Mouse (Mus musculus) CD4-positive, CD25-positive, alpha-beta regulatory T cell, adult 2 months (primary cell): Measurements from ENCODE around the gene Prph2.

Experiments used
- DNase-seq: peaks from one replicate; pipeline ENCODE4 v3.0.0-alpha.2; 2012; ENCODE audit warnings: low read depth, low spot score

Prph2 gene

DNA sequence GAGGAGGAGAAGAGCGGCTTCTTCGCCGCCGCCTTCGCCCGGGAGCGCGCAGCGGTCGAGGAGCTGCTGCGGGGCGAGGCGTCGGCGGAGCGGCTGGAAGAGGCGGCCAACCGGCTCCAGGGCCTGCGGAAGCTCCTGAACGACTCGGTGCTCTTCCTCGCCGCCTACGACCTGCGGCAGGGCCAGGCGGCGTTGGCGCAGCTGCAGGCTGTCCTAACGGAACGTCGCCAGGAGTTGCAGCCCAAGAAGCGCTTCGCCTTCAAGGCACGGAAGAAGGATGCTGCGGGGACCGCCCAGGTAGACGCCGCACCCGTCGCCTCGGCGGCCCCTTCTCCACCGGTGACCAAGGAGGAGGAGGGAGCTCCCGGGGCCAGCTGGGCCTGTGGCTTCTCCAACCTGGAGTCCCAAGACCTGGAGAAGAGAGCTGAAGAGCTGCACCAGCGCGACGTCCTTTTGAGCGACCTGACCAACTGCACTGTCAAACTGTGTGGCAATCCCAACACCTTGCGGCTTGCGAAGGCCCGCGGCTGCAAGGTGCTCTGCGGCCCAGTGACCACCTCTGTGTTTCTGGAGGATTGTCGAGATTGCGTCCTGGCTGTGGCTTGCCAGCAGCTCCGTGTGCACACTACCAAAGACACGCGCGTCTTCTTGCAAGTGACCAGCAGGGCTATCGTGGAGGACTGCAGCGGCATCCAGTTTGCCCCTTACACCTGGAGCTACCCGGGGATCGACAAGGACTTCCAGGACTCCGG, 19.2 kb upstream of the Prph2 start:
- DNase-seq, result no peak

DNA sequence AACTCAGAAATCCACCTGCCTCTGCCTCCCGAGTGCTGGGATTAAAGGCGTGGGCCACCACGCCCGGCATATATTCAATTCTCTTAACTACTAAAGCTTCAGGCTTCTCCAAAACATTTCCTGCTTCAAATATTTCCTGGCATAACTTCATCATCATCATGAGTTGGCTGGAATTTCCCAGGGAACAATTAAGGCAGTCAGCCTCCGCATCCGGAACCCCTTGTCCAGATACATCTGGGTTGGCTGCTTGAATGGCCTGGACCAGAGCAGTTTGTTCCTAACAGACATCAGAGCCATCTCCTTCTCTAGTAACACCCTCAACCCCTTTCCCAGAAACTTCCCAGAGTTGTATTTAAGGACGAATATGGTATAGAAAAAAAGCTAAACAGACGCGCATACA, 14.8 kb upstream of the Prph2 start:
- DNase-seq, result no peak

GRCm38 (mm10) chr17:46897221-46897950, 12.9 kb upstream of the Prph2 start:
- DNase-seq, result no peak

GRCm38 (mm10) chr17:46900941-46901340, 9.3 kb upstream of the Prph2 start:
- DNase-seq, result no peak

GRCm38 (mm10) chr17:46903876-46904490, 6.3 kb upstream of the Prph2 start:
- peak; percentile 87 for DNase-seq

DNA sequence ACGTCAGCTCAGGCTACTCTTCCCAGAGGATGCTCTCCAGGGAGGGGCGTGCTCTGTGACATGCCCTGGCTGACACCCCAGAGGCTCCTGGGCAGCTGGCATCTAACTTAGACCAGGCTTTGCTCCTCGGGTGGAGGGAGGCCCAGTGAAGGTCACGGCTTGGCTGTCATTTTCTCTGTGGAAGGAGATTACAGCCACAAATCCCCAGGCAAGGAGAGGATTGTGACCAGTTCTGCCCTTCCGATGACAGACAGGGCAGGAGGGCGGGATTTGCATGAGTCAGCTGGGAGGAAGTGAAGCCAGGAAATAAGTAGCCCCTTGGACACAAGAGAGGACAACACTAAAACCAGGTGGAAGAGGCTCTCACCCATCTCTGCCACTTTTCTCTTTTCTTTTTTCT, 2.1 kb downstream of the Prph2 start:
- no peak for DNase-seq

DNA sequence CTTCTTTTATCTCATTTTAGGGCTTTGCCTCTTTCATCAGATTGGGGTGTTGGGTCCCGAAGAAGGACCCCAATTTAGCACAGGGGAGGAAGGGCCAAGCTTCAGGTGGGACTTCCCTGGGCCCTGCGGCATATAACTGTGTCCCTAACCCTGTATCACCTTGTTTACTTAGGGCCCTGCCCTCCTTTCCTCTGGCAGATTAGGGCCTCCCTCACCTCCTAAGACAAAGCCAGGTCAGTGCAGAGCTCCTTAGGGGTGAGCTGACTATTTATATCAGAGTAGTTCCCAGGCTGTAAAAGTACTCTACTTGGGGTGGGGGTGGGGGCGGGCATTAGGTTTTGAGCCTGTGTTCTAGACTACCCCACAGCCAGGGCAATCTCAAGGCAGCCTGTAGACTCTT, 4.9 kb downstream of the Prph2 start:
- no peak for DNase-seq

DNA sequence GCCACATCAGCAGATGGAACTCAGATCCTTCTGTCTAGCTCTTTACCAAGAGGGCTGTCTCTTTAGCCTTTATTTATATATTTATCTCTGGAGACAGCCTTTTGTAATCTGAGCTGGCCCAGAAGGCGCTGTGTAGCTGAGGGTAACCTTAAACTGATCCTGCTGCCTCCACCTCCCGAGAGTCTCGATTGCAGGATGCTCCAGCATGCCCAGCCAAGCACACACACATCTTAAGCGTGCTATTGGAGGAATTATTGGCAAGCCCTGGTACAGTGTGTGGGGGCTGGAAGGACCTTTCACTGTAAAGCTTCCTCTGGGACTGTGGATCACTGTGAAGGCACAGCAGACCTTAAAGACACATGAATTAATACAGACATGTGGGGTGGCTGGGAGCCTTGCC, 8.7 kb downstream of the Prph2 start:
- no peak for DNase-seq

DNA sequence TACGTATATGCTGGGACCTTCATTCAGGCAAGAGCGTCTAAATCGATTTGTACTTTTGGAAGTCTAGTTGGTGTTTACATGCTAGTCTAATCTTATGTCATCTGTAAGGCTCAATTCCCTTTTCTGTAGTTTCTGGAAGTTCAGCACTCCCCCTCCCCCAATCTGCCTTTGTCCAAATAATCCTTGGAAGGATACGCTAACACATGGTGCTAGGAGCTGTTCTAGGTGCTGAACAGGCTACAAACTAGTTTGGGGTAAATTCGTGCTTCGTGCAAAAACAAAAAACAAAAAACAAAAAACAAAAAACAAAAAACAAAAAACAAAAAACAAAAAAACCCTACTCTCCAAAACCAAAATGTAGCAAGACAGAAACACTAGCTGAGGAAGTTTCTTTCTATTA, 10.6 kb downstream of the Prph2 start:
- DNase-seq, result no peak

GRCm38 (mm10) chr17:46926192-46926591, 15.9 kb downstream of the Prph2 start:
- DNase-seq, result no peak

GRCm38 (mm10) chr17:46926941-46927340, 16.7 kb downstream of the Prph2 start:
- no peak for DNase-seq

DNA sequence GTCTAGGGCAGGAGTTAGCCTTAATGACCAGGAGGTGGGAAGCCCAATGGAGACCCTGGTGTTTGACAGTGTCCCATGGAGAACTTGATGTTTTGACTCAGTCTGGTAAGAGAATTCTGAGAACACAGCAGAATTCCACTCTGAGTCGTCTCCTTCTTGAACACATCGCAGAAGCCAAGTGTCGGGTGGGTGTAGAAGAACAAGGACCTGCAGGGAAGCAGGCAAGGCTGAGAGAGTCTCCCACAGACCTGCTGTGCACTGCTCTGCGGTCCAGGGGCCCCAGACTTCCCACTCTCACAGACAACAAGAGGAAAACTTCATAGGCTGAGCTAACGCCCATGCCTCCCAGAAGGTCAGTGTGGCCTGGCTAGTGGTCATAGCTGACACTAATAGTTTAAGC, 17.5 kb downstream of the Prph2 start:
- no peak for DNase-seq

DNA sequence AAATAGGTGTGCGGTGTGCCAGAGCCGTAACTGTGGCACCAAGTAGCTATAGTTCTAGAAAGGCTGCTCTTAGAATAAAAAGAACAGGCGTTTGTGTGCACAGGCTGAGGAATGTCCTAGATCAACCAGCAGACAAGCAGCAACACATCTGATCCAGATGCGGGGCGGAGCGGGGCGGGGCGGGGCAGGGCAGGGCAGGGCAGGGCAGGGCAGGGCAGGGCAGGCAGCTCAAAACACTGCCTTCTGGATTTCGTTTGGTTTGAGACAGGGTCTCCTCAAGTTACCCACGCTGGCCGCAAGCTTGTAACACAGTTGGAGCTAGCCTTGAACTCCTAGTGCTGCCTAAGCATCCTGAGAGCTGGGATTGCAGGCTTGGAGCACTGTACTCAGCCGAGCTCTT, 19.0 kb downstream of the Prph2 start:
- no peak for DNase-seq

DNA sequence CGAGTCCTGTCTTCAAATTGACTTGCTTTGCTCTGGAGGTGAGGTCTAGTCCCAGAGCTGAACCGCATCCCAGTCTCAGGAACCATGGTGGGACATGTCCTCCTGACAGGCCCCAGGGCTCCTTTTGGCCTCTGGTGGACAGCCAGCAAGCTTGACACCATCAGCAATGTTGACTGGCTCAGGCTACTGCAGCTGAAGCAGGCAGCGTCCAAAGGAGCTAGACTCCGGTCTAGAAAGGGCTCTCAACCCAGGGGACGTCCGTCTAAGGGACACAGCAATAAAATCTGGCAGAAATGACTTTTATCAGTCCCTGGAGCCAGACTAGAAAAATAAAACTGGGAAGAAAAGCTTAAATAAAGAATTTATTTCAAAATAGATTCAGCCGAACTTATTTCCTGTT, 19.6 kb downstream of the Prph2 start:
- DNase-seq, result no peak

DNA sequence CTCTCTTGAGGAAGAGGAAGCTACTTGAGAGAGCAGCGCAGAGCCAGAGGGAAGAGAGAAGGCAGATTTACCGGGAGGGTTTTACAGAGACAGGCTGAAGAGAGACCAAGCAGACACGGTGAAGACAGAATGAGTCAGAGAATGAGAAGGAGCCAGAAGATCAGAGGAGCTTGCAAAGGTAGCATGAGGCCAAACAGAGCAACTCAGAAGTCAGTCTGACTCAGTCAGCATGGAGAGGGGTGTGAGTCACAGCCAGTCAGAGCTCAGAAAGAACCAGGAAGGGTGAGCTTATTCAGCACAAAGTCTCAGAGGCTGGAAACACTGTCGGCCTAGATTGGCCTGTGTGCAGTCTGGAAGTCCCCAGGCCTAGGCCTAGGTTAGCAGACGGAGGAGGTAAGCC, 22.7 kb downstream of the Prph2 start:
- DNase-seq, result no peak

DNA sequence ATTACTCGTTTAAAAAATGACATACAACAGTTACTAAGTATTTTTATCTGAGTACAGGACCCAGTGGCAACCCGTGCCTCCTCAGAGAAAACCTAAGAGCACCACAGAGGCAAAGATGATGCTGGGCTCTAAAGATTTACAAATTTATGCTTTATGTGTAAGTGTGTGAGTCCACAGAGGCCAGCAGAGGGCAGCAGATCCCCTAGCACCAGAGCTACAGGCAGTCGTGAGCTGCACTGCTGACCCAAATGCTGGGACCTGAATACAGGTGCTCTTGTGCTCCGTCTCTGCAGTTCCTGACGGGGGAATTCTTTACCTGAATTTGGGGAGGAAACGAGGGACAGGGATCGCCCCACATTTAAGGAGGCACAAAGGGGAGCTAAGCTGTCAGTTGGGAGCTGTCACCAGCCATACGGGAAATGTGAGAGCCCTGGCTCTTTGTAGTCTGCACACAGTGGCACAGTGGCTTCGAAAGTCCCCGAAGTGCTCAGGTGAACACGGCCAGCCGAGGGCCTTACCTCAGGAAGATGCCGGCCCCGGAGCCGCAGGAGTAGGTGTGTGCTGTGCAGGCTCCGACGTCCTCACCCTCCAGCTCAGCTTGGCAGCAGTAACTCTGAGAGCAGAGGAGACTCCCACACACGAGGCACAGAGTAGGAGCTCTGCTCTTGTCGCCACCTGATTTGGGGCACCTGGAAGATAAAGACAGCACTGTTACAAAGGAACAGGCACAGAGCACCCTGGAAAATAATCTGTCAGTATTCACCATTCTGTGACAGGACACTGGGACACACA, 23.5 kb downstream of the Prph2 start:
- peak; percentile 80 for DNase-seq

DNA sequence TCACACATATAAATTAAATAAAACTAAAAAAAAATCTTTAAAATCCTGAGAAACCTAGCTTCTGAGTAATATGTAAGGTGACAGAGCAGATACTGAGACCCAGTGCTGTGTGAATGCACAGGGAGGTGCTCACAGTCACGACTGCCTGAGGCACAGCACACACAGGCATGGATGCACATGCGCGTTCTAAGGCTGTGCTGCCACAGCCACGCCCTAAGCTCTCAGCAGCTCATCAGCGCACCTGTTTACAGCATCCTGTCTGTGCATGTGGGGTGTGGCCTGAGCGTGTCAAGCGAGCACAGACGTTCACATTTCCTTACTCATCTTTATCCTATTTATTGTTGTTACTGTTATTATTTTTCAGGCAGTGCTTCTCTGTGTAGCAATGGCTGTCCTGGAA, 30.2 kb downstream of the Prph2 start:
- no peak for DNase-seq

DNA sequence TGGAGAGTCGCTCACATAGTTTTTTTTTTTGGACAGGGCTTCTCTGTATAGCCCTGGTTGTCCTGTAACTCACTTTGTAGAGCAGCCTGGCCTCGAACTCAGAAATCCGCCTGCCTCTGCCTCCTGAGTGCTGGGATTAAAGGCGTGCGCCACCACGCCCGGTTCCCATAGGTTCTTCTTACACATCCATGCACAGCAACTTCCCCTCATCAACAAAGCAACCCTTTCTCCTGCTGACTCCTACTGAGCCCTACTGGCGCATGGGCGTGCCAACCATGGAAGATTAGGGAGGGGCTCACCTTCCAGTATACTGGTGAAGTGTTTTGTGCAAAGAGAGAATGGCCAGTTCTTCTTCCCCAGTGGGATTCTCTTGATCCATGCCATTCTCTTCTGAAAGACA, 32.2 kb downstream of the Prph2 start:
- no peak for DNase-seq

GRCm38 (mm10) chr17:46946276-46946675, 36.0 kb downstream of the Prph2 start:
- no peak for DNase-seq

- DNase-seq, result no peak
These were observed 47.8 kb downstream of the Prph2 start for GRCm38 (mm10) chr17:46958045-46958444.

DNA sequence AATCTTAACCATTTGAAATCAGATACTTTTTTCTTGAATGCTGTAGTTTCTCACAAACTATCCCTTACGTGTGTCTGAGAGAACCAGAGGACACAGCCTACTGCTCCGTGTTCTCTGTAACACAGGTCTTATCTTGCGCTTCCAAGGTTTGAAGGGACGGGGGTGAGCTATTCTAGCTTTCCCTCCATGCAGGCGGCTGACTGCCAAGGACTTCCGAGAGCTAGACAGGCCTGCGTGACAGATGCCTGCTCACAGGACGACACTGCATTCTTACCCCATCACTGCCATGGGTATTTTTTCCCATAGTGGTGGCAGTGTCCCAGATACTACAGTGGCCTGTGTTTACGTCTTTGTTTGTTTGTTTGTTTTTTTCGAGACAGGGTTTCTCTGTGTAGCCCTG, 50.0 kb downstream of the Prph2 start:
- DNase-seq, result no peak

DNA sequence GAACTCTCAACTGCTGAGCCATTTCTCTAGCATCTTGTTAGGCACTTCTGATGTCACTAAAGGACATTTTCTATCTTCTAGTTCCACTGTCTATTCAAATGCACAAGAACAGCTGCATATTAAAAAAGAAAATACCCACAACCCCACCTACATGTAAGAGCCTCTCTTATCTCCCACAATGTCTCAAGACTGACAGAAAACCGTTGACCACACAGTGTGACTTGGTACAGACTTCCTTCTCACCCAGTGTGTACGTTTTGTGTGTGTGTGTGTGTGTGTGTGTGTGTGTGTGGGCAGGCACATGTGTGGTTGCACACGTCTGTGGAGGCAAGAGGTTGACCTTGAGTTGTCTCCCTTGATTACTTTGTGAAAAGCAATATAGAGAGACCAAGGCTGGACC, 51.9 kb downstream of the Prph2 start:
- no peak for DNase-seq
